Mouse (Mus musculus) embryonic facial prominence, embryonic 10.5 days (tissue): ENCODE data around the gene Ccdc173. TPM values are rescaled to one million over a fixed set of nuclear protein-coding genes. Genes with fewer than 3 reads are reported as not detected.
"Not testable (repeated sequence)": the region's sequence is repeated elsewhere in the genome, so short reads cannot be mapped to it uniquely, and the experiment has no call there.

Experiments
- DNase-seq: peaks from one replicate; pipeline ENCODE4 v3.0.0-alpha.2; 2017; ENCODE audit warnings: low spot score
- H3K27ac ChIP-seq: fragments of 300-500 bp; sonication (generic); replicated peaks from 2 replicates; pipeline ENCODE4 v1.5.1; 2016; ENCODE audit warnings: mild to moderate bottlenecking
- H3K27me3 ChIP-seq: fragments of 300-500 bp; sonication (generic); replicated peaks from 2 replicates; pipeline ENCODE4 v1.6.1; 2016; ENCODE audit warnings: low read depth, mild to moderate bottlenecking; ENCODE audit not compliant: poor library complexity, severe bottlenecking
- H3K36me3 ChIP-seq: fragments of 300-500 bp; sonication (generic); replicated peaks from 2 replicates; pipeline ENCODE4 v1.6.1; 2016; ENCODE audit warnings: mild to moderate bottlenecking, moderate library complexity
- H3K4me1 ChIP-seq: fragments of 300-500 bp; sonication (generic); 2 replicates; pipeline ENCODE4 v1.6.1; 2016
- H3K4me3 ChIP-seq: fragments of 300-500 bp; sonication (generic); 2 replicates; pipeline ENCODE4 v1.5.1; 2016; ENCODE audit warnings: mild to moderate bottlenecking, moderate library complexity
- H3K9me3 ChIP-seq: fragments of 300-500 bp; sonication (generic); 2 replicates; pipeline ENCODE4 v1.6.1; 2016; ENCODE audit warnings: mild to moderate bottlenecking
- WGBS: fragments of 180-500 bp; shearing (Covaris S2); methylation state at CpG from one replicate; pipeline ENCODE4 v1.1.7; 2016; 5-methylcytosine and 5-hydroxymethylcytosine counted together
- polyA plus RNA-seq: library from polyadenylated mRNA; unstranded; fragments of >200 nt; fragmentation: Nextera tagmentation; extraction: Ambion mirVana; gene quantifications from 2 replicates; pipeline ENCODE4 v1.2.1, GENCODE M21; 2016

Ccdc173 gene
- polyA plus RNA-seq, 1 experiment from 2014 or later, result 2.4 TPM

DNA sequence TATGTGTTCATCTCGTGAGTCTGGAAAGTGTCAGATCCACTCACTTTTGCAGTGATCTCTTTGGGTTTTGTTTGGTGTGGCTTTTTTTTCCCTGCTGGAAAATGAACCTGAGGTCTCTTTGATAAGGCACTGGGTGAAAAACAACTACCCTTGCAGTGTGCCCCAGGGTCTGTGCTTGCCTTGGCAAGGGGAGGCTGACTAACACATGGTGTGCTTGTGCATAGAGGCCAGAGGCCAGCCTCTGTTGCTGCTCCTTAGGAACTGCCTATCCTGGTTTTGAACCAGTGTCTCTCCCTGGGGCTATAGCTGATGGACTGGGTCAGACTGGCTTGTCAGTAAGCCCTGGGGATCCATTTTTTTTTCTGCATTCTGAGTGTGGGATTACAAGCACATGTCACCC lies 30.8 kb upstream of the Ccdc173 start:
- 81% methylated on average over 1 of the region's 1 CpGs for WGBS
- Histone ChIP-seq H3K4me3 (no peak overlapping the region), H3K27ac (no peak overlapping the region), H3K9me3 (no peaks in the 10 kb centered on the region), H3K27me3 (no peaks in the 10 kb centered on the region), H3K36me3 (peaks cover 11% of the 10 kb centered on the region; the same call in 1 of the 2 replicates), H3K4me1 (peaks cover 13% of the 10 kb centered on the region)
- no peak for DNase-seq

DNA sequence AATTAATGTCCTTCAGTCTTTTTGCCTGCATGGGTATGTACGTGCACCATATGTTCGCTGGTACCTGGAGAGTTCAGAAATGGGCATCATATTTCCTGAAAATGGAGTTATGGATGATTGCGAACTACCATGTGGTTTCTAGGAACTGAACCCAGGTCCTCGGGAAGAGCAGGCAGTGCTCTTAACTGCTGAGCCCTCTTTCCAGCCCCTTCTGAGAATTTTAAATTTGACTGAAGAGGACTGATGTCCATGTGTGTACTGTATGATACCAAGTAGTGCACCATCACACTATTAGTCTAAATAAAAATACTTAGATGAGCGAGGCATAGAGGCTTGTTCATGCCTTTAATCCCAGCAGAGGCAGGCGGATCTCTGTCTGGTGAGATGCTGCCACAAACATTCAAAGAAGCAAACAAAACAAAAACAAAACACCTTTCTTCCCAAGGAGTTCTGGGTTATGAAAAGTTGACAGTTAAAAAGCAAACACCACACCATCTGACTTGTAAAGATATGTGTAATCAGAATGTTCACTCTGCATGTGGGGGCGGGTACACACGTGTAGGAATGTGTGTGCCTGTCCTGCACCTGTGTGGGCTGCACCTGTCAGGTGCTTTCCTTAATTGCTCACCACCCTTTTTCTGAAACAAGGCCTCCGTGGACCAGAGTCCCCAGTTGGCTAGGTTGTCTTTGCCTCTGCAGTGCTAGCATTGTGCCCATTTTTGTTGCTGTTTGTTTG lies 29.1 kb upstream of the Ccdc173 start:
- 81% methylated on average over 9 of the region's 9 CpGs for WGBS
- Histone ChIP-seq H3K9me3 (no peaks in the 10 kb centered on the region), H3K27me3 (no peaks in the 10 kb centered on the region), H3K4me3 (no peak overlapping the region), H3K36me3 (no peaks in the 10 kb centered on the region), H3K27ac (no peak overlapping the region), H3K4me1 (peaks cover 13% of the 10 kb centered on the region)
- DNase-seq, result no peak

DNA sequence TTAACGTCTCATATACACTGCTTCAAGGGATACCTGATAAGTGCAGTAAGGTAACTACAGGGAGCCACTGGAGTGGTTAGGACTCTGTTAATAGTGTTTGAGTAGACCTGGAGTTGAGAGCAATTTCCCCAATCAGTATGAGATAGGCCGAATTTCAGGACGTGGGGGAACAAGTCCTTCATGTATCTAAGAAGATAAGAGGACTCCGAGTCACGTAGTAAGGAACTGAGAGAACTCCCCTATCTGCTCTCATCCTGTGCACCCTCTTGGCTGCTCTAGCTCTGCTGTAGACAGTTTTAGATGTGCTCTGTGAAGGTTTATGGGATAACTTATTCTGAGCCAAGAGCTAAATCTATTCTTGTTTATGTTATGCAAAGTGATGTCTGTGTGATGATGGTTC lies 27.2 kb upstream of the Ccdc173 start:
- no peaks in the 10 kb centered on the region for H3K9me3 ChIP-seq
- WGBS, result 83% methylated on average over 5 of the region's 5 CpGs
- H3K4me3 ChIP-seq, result no peak overlapping the region
- H3K4me1 ChIP-seq, result peaks cover 2% of the 10 kb centered on the region
- no peaks in the 10 kb centered on the region for H3K27me3 ChIP-seq
- H3K27ac ChIP-seq, result no peak overlapping the region
- DNase-seq, result no peak
- H3K36me3 ChIP-seq, result no peaks in the 10 kb centered on the region

GRCm38 (mm10) chr2:69811349-69811748 lies 22.0 kb upstream of the Ccdc173 start:
- not testable (repeated sequence) for DNase-seq, H3K27me3 ChIP-seq, H3K4me3 ChIP-seq, H3K9me3 ChIP-seq, H3K4me1 ChIP-seq, H3K27ac ChIP-seq, H3K36me3 ChIP-seq
- WGBS, result 76% methylated on average over 7 of the region's 7 CpGs

- Histone ChIP-seq H3K36me3 (no peaks in the 10 kb centered on the region), H3K9me3 (no peaks in the 10 kb centered on the region), H3K27ac (no peak overlapping the region), H3K4me3 (no peak overlapping the region), H3K27me3 (no peaks in the 10 kb centered on the region), H3K4me1 (no peaks in the 10 kb centered on the region)
- WGBS, result 68% methylated on average over 15 of the region's 15 CpGs
- no peak for DNase-seq
Observed at GRCm38 (mm10) chr2:69810169-69810568, 20.8 kb upstream of the Ccdc173 start.

GRCm38 (mm10) chr2:69804663-69805062 lies 15.3 kb upstream of the Ccdc173 start:
- H3K27ac ChIP-seq, DNase-seq, H3K27me3 ChIP-seq, H3K9me3 ChIP-seq, H3K36me3 ChIP-seq, H3K4me3 ChIP-seq, H3K4me1 ChIP-seq: not testable (repeated sequence)
- 91% methylated on average over 9 of the region's 9 CpGs for WGBS

- no peak overlapping the region for H3K4me3 ChIP-seq
- no peaks in the 10 kb centered on the region for H3K36me3 ChIP-seq
- H3K4me1 ChIP-seq, result peaks cover 5% of the 10 kb centered on the region; the same call in 1 of the 2 replicates
- no peaks in the 10 kb centered on the region for H3K9me3 ChIP-seq
- WGBS, result 58% methylated on average over 8 of the region's 8 CpGs
- 0 out of 2 replicates have a peak, but pooled peaks cover 2% of the 10 kb centered on the region for H3K27me3 ChIP-seq
- DNase-seq, result no peak
- no peak overlapping the region for H3K27ac ChIP-seq
Observed at GRCm38 (mm10) chr2:69803756-69804155, 14.4 kb upstream of the Ccdc173 start.

GRCm38 (mm10) chr2:69802911-69803312 lies 13.5 kb upstream of the Ccdc173 start:
- 50% methylated on average over 5 of the region's 5 CpGs for WGBS
- DNase-seq, result peak; percentile 70
- Histone ChIP-seq H3K4me3 (no peak overlapping the region), H3K27me3 (0 out of 2 replicates have a peak, but pooled peaks cover 2% of the 10 kb centered on the region), H3K36me3 (peaks cover 1% of the 10 kb centered on the region), H3K27ac (no peak overlapping the region), H3K4me1 (peaks cover 5% of the 10 kb centered on the region; the same call in 1 of the 2 replicates), H3K9me3 (no peaks in the 10 kb centered on the region)

DNA sequence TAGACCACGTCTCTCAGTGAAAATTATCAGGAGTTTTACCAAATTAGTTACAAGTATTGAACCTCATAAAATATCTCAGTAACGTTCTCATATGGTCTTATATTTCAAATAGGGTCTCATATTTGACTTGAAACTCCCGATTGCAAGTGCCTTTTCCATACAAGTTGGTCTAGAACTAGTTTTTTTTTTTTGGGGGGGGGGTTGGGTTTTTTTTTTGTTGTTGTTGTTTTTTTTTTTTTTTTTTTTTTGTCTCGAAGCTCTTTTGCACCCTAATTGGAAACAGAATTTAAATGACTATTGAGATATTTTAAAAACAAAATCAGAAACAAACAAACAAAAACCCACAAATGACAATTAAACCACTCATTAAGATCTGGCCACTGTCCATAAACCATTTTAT lies 1.3 kb upstream of the Ccdc173 start:
- H3K4me3 ChIP-seq, result peak overlapping the region; percentile 76
- no peak overlapping the region for H3K27ac ChIP-seq
- DNase-seq, result no peak
- H3K36me3 ChIP-seq, result peaks cover 31% of the 10 kb centered on the region
- 72% methylated on average over 4 of the region's 4 CpGs for WGBS
- no peaks in the 10 kb centered on the region for H3K9me3 ChIP-seq
- H3K27me3 ChIP-seq, result no peaks in the 10 kb centered on the region
- H3K4me1 ChIP-seq, result peaks cover 16% of the 10 kb centered on the region; the same call in 1 of the 2 replicates

DNA sequence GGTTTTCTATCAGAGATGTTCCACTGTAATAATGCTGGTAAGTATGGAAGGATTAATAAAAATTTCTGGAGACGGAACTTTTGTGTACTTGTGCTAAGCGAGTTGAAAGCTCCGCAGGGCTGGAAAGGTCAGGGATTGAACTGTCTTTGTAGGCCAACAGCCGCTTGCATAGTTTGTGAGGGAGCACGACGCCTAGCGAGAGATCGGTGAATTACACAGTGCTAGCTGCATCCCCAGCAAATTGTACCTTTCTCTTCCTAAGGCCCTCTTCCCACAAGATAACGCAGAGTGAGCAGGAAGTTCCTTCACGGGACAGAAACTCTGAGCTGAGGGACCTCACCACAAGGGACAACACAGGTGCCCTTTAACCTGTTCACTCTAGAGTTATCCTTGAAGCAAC lies 910 bp upstream of the Ccdc173 start:
- no peaks in the 10 kb centered on the region for H3K9me3 ChIP-seq
- H3K27ac ChIP-seq, result peak overlapping the region; percentile 89; the same call in 1 of the 2 replicates
- peaks cover 27% of the 10 kb centered on the region for H3K36me3 ChIP-seq
- DNase-seq, result peak; percentile 88
- H3K4me1 ChIP-seq, result peaks cover 16% of the 10 kb centered on the region; the same call in 1 of the 2 replicates
- WGBS, result under 1% methylated on average over 10 of the region's 10 CpGs
- peak overlapping the region; percentile 76 for H3K4me3 ChIP-seq
- H3K27me3 ChIP-seq, result no peaks in the 10 kb centered on the region

- peaks cover 16% of the 10 kb centered on the region for H3K36me3 ChIP-seq
Observed at GRCm38 (mm10) chr2:69788974-69789373, 401 bp downstream of the Ccdc173 start.

DNA sequence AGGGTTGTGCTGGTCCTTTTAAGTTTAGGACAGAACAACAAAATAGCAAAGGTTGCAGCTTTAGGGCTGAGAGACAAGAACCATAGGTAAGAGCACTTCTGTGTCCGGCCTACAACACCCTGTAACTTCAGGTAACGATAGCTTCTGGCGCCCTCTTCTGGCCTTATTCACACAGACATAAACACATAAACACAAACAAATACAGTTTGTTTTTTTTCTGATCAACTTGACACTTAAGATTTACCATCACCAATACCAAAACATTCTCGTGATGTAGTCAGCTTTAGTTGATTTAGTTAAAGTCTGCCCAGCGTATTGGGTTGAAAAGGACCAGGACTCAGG lies 10.6 kb downstream of the Ccdc173 start:
- peaks cover 25% of the 10 kb centered on the region for H3K36me3 ChIP-seq
- H3K27me3 ChIP-seq, result no peaks in the 10 kb centered on the region
- H3K4me1 ChIP-seq, result no peaks in the 10 kb centered on the region
- 49% methylated on average over 5 of the region's 5 CpGs for WGBS
- H3K4me3 ChIP-seq, result no peak overlapping the region
- H3K27ac ChIP-seq, result no peak overlapping the region
- H3K9me3 ChIP-seq, result no peaks in the 10 kb centered on the region
- DNase-seq, result no peak

More at GRCm38 (mm10) chr2:69788974-69789373, 401 bp downstream of the Ccdc173 start:
- WGBS, result 35% methylated on average over 9 of the region's 9 CpGs
- Histone ChIP-seq H3K27ac (peak overlapping the region; percentile 89), H3K4me1 (peaks cover 16% of the 10 kb centered on the region; the same call in 1 of the 2 replicates), H3K27me3 (no peaks in the 10 kb centered on the region), H3K4me3 (peak overlapping the region; percentile 76), H3K9me3 (no peaks in the 10 kb centered on the region)
- no peak for DNase-seq
